Mouse (Mus musculus) forelimb bud, embryonic 11.5 days (tissue): Measurements from ENCODE around the gene F7.
A peak's percentile ranks its signal among the peaks of the same experiment; 100 is the strongest.

Source experiments
- DNase-seq: peaks from one replicate; pipeline ENCODE4 v3.0.0-alpha.2; 2012; ENCODE audit warnings: low read depth, low spot score

F7 gene

GRCm38 (mm10) chr8:13025487-13026224 is at the start of gene F7:
F7 (plus strand) TSS chr8:13026034.
- DNase-seq = no peak

GRCm38 (mm10) chr8:12976290-12976689 is 49.5 kb upstream of the F7 start:
- no peak for DNase-seq

GRCm38 (mm10) chr8:12976723-12977122 is 49.1 kb upstream of the F7 start:
- no peak for DNase-seq

GRCm38 (mm10) chr8:12977325-12977724 is 48.5 kb upstream of the F7 start:
- no peak for DNase-seq

- no peak for DNase-seq
Observed at GRCm38 (mm10) chr8:12978308-12978707, 47.5 kb upstream of the F7 start.

- DNase-seq = peak; percentile 90
Observed at GRCm38 (mm10) chr8:12978726-12979125, 47.1 kb upstream of the F7 start.

GRCm38 (mm10) chr8:12983681-12984467 is 42.0 kb upstream of the F7 start:
- no peak for DNase-seq

GRCm38 (mm10) chr8:12984601-12985243 is 41.1 kb upstream of the F7 start:
- no peak for DNase-seq

GRCm38 (mm10) chr8:12985259-12985658 is 40.6 kb upstream of the F7 start:
- no peak for DNase-seq

- DNase-seq = no peak
Observed at GRCm38 (mm10) chr8:12987571-12987970, 38.3 kb upstream of the F7 start.

- DNase-seq = no peak
Observed at GRCm38 (mm10) chr8:12988722-12989430, 37.0 kb upstream of the F7 start.

GRCm38 (mm10) chr8:12991411-12991810 is 34.4 kb upstream of the F7 start:
- DNase-seq = no peak

GRCm38 (mm10) chr8:12994468-12994867 is 31.4 kb upstream of the F7 start:
- no peak for DNase-seq

GRCm38 (mm10) chr8:12995481-12995880 is 30.4 kb upstream of the F7 start:
- DNase-seq = no peak

GRCm38 (mm10) chr8:12996831-12997275 is 29.0 kb upstream of the F7 start:
- peak; percentile 13 for DNase-seq

- no peak for DNase-seq
Observed at GRCm38 (mm10) chr8:12998331-12998730, 27.5 kb upstream of the F7 start.

- no peak for DNase-seq
Observed at GRCm38 (mm10) chr8:12999793-13000192, 26.0 kb upstream of the F7 start.

GRCm38 (mm10) chr8:13007458-13007857 is 18.4 kb upstream of the F7 start:
- no peak for DNase-seq

GRCm38 (mm10) chr8:13010313-13010712 is 15.5 kb upstream of the F7 start:
- no peak for DNase-seq

GRCm38 (mm10) chr8:13019560-13019959 is 6.3 kb upstream of the F7 start:
- DNase-seq = no peak

GRCm38 (mm10) chr8:13021830-13022229 is 4.0 kb upstream of the F7 start:
- DNase-seq = no peak

- no peak for DNase-seq
Observed at GRCm38 (mm10) chr8:13027615-13028014, 1.8 kb downstream of the F7 start.
